Mouse (Mus musculus) heart, postnatal 10 days (tissue): ENCODE results near the gene Ralgps1. TPM values are rescaled to one million over a fixed set of nuclear protein-coding genes. Genes with fewer than 3 reads are reported as not detected.

ENCODE experiments used
- DNase-seq, 2 experiments: peaks; one replicate each; pipeline ENCODE4 v3.0.0; 2021
- intact Hi-C: fragments of 180-260 bp; cut with DNase I; formaldehyde crosslinking; loops from one replicate; pipeline ENCODE4 v1.15.1; 2025
- total RNA-seq, 2 experiments: library from RNA; stranded (reverse); gene quantifications; 2 replicates each; pipeline ENCODE4 v1.2.3; 2021

The Ralgps1 gene
- total RNA-seq, 2 experiments from 2014 or later = 6.7 to 9.0 TPM

- intact Hi-C loops = no loop called here
Observed at GRCm38 (mm10) chr2:33292057-33292456, 79.2 kb downstream of the Ralgps1 start.

DNA sequence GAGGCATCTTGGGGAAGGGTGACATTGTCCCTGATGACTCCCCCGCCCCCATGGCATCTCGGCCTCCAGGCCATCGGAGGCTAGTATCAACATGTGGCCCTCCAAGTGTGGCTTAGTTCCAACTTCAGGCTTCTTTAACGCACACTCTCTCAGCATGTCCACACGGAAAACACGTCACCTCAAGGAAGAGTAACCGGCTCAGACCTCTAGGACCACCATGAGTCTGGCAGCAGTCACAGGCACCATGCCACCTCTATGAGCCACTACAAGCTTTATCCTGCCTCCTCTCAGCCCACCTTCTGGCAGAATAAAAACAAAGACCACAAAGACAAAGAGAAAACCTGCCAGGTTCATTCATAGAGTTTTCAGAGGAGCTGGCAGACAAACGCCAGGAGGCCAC, 80.8 kb downstream of the Ralgps1 start:
- intact Hi-C loops = no loop called here
- no peak for DNase-seq

More at GRCm38 (mm10) chr2:33292057-33292456, 79.2 kb downstream of the Ralgps1 start:
- no peak for DNase-seq

- intact Hi-C loops = no loop called here
- no peak for DNase-seq
Observed at GRCm38 (mm10) chr2:33288837-33289236, 82.4 kb downstream of the Ralgps1 start.

DNA sequence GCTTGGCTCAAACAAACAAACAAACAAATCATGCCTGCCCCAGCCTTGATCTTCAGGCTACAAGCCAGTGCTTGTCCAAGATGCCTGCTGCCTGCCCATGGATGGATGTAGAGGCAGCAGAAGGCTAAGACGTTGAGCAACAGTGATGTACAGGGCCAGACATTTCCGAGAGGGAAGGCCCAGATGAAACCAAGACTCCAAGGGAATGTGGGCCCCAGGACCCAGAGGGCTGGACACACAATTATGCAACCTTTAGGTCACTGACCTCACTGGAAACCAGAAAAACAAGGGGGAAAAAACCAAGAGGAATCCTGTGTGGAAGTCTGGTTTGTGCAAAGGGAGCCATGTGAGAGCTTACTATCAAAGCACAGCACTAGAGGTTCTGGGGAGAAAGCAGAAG, 87.6 kb downstream of the Ralgps1 start:
- DNase-seq = no peak

DNA sequence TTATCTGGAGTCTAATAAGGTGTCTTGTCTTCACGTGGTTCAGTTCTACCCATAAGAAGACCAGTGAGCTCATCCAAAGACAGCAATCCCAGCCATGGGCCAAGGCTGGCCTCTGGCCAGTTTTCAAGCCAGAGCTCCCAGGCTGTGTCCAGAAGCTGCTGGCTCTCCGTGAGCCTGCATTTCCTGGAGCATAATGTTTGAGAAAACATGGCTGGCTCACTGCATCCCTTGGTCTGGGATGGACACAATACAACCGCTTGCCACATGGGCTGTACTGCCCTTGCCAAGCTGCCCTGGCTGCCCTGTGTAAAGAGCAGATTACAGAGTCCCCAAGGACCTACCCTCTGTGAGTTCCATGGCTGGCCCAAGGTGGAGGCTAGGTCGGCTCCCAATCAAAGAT, 88.4 kb downstream of the Ralgps1 start:
- intact Hi-C loops = no loop called here
- DNase-seq = peak; percentile 84

More for the DNA sequence above, 87.6 kb downstream of the Ralgps1 start:
- intact Hi-C loops = no loop called here

DNA sequence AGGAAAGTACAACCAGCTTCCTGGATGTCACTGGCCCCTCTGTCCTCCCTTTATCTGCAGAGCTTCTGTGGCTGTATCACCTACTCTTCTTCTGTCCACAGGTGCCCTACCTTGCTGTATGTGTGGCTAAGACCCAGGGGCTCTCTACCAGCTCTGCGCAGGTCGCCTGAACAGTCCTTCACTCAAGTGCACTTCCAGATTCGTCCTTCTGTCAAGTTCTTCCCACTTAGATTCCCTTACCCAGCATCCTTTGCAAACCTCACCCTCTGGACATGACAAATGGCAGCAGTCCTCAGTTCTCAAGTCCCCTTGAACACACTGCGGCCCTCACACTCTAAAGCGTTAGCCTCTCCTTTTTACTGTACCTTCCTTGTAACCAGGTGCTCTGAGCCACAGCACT, 89.5 kb downstream of the Ralgps1 start:
- no peak for DNase-seq
- intact Hi-C loops = no loop called here

GRCm38 (mm10) chr2:33280525-33280924, 90.8 kb downstream of the Ralgps1 start:
- intact Hi-C loops = no loop called here
- DNase-seq = no peak

DNA sequence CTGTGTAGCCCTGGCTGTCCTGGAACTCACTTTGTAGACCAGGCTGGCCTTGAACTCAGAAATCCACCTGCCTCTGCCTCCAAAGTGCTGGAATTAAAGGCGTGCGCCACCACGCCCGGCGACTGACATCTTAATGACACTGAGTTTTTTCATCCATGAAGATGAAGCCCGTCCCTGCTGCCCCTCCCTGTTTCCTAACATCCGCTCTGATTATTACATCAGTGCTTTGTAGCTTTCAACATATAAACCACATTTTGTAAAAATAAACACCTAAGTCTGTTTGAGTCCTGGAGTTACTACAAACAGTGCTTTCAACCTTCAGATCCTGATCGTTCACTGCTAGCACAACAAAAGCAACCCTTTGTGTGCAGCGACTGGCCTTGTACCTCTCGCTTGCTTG, 91.5 kb downstream of the Ralgps1 start:
- no peak for DNase-seq
- intact Hi-C loops = no loop called here

GRCm38 (mm10) chr2:33274719-33275490, 96.4 kb downstream of the Ralgps1 start:
- DNase-seq = peak; percentile 41 to 47
- intact Hi-C loops = no loop called here

- intact Hi-C loops = no loop called here
- DNase-seq = peak; percentile 49 to 66
Observed at GRCm38 (mm10) chr2:33272665-33273439, 98.4 kb downstream of the Ralgps1 start.

DNA sequence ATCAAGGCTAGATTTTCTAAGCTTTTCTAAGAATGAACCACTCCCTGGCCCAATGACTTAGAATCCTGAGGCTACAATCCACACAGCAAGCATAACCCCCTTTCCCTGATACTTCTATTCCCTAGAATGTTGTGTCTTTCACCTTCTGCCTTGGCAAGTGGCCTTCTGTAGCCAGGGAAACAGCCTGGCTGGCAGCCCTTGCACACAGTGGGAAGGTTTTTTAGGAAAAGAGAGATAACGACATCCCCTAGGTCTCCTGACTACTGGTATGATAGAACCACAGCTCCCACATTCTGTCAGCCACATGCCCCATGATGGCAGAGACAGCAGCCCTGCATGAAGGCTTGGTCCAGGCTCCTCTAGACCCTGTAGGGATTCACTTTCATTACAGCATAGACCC, 99.8 kb downstream of the Ralgps1 start:
- intact Hi-C loops = no loop called here
- no peak for DNase-seq

DNA sequence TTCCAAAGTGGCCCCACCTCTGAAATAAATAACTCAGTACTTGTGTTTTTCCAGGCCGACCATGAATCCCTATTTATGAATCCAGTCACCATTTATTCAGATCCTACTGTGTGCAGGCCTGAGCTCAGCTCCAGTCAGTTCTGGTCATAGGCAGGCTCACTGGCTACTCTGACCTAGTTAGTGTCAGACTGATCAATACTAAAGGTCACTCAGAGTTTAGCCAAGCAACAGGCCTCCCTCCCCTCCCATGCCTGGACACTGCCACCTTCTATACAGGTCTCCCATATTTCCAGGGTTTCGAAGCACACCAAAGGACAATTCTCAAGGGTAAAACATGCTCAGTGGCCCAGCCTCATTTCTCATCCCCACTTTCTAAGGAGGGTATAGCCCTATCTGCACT, 100.7 kb downstream of the Ralgps1 start:
- no peak for DNase-seq
- intact Hi-C loops = no loop called here

GRCm38 (mm10) chr2:33269132-33269493, 102.2 kb downstream of the Ralgps1 start:
- DNase-seq = peak in 1 of 2 experiments; percentile 56
- intact Hi-C loops = loop anchor here (5.0 kb wide), 1 partner anchor 48 kb away; no protein-coding TSS in a partner anchor

- intact Hi-C loops = loop anchor here (5.0 kb wide), 1 partner anchor 49 kb away; no protein-coding TSS in a partner anchor
- peak in 1 of 2 experiments; percentile 57 for DNase-seq
Observed at GRCm38 (mm10) chr2:33268384-33269131, 102.7 kb downstream of the Ralgps1 start.

DNA sequence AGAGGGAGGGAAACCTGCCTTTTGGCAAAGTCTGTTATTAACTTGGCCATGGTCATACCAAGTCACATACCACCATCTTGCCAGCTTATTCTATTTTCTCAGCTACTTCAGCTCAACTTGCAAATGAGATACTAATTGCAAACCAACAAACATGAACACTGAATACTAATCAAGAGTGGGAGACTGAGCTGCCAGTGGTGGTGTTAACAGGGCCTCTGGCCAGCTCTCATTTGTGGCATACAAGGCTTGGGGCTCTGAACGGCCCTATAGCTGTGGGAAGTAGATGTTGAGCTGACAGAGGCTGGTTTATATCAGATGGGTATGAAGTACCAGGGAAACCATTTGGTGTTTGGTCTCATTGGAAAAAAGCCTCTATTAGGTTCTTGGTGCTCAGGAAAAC, 104.2 kb downstream of the Ralgps1 start:
- intact Hi-C loops = loop anchor here (5.0 kb wide), 1 partner anchor 50 kb away; no protein-coding TSS in a partner anchor

GRCm38 (mm10) chr2:33265793-33266192, 105.5 kb downstream of the Ralgps1 start:
- intact Hi-C loops = loop anchor here (5.0 kb wide), 1 partner anchor 52 kb away; no protein-coding TSS in a partner anchor
- peak in 1 of 2 experiments; percentile 40 for DNase-seq

More for the DNA sequence above, 104.2 kb downstream of the Ralgps1 start:
- DNase-seq = no peak

DNA sequence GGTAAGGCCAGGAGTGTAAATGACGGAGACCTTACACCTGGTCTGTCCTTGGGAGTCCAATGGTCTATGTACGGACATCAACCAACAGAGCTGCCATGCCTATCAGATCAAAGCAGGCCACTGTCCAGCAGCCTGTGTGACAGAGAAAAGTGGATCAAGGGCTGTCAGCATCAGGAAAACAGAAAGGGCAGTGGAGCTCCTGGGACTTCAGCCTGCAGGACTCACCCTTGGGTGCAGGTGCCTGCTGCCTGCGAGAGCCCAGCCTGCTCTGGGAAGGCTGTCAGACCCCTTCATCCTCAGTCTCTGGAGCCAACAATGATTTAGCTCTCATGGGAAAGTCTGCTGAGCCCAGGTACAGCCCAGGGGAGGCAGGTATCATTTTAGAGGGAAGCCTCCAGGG, 109.8 kb downstream of the Ralgps1 start:
- intact Hi-C loops = no loop called here
- no peak for DNase-seq

DNA sequence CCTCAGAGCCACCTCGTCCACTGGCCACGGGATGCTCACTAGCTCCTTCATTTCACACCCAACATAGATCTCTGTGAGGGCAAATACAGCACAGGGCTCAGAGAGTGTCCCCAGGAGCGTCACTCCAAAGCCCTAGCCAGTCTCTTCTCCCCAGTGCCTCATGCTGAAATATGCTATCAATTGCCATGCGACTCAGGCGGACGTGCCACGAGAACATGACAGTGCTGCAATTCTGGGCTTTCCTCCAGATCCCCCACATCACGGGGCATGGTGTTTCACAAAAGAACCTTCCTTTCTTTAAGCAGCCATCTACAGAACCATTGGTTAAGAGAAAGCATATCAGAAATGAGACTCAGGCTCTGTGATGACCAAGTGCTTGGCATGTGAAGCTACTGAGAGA, 110.5 kb downstream of the Ralgps1 start:
- intact Hi-C loops = no loop called here
- DNase-seq = peak in 1 of 2 experiments; percentile 68

DNA sequence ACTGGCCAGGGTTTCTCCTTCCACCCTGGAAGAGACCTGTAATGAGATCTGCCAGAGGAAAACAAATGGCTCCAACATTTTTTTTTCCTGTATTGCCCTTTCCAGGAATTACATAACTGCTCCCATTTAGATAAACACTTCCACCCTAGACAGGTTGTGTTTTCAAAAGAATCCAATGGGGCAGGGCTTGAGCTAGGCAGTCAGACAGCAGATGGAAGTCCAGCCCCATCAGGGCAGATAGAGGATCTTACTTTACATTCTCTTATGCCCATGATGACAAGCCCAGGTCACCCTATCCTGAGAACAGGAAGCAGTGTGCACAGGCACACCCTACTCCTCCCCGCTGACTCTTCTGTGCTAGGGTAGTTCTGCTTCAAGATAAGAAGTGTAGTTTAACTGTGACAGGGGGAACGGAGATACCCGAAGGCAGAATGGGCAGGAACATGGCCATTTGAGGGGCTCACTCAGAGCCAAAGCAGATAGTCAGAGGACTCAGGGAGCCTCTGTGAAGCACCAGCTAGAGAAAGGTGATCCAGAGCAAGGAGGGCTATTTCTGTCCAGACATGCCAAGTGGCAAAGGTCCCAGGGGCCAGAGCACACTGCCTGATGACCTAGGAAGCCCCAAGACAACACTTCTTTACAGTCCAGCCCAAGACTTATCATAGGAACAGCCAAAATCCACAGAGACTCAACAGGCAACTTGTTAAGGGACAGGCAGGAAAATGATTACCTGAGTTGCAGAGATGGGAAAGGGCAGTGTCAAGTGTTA, 114.3 kb downstream of the Ralgps1 start:
- intact Hi-C loops = no loop called here
- no peak for DNase-seq

GRCm38 (mm10) chr2:33254318-33254985, 116.8 kb downstream of the Ralgps1 start:
- DNase-seq = peak in 1 of 2 experiments; percentile 52
- intact Hi-C loops = no loop called here
